Mouse (Mus musculus): Measurements from ENCODE around the gene Dtx4.
A peak's percentile ranks its signal among the peaks of the same experiment; 100 is the strongest.

Gene Dtx4

DNA sequence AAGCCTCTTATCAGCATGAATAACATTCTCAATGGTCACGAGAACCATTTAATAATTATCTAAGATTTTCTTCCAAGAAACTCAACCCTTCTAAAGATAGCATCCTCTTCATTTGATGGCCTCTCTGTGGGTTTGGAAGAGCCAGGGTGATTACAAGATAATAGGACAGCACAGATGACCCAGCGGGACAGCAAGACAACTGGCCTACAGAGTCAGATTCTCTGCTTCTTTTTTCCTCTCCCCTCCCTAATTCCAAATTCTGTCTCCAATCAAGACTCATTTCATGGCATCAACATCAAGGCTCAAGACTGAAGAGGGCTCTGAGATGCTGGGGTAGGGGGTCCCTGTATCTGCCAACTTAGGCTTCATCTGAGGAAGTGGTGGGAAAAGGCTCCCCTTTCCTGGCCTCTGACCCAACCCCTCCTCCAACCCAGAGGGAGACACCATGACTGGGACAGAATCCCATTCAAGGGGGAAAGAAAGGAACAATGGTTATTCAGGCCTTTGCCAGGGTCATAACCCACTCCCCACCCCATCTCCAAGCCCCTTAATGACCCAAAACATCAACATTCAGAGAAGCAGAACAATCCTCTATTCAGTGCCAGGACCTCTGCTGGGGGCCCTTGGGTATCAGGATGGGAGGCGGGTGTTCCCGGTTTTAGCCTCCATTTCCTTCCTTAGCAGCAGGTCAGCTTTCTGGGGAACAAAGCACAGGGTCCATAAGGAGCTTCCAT is 7.6 kb downstream of the Dtx4 start:
- DNase-seq = no peak

- DNase-seq = no peak
Measured at GRCm38 (mm10) chr19:12491636-12492035, 9.6 kb downstream of the Dtx4 start.

- DNase-seq = no peak
Measured at GRCm38 (mm10) chr19:12489675-12490570, 11.3 kb downstream of the Dtx4 start.

DNA sequence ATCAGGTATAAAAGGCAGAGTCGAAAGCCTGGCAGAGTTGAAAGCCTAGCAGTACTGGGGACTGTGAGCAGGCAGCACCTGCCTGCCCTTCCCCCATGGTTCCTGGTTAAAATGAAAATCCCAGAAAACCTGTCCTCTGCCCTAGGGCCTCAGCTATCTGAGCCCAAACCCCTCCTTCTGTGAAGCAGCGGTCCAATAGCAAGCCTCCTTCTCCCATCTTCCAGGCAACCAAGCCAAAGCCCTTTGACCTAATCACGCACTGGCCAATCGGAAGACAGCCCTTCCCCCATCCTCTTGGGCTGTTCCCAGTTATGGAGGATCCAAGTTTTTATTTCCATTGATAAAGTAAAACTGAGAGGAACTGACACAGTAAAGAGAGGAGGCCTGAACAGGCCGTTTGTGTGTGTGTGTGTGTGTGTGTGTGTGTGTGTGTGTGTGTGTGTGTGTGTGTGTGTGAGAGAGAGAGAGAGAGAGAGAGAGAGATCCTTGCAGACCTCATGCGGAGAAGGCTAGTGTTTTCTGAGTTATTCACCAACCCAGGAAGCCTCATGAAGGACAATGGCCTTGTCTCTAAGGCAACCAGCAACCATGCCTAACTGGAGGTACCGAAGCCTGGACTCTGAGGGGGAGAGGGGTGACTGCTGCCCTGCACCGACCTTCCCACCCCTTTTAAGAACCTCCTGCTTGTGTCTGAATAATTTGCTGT is 12.1 kb downstream of the Dtx4 start:
- no peak for DNase-seq

DNA sequence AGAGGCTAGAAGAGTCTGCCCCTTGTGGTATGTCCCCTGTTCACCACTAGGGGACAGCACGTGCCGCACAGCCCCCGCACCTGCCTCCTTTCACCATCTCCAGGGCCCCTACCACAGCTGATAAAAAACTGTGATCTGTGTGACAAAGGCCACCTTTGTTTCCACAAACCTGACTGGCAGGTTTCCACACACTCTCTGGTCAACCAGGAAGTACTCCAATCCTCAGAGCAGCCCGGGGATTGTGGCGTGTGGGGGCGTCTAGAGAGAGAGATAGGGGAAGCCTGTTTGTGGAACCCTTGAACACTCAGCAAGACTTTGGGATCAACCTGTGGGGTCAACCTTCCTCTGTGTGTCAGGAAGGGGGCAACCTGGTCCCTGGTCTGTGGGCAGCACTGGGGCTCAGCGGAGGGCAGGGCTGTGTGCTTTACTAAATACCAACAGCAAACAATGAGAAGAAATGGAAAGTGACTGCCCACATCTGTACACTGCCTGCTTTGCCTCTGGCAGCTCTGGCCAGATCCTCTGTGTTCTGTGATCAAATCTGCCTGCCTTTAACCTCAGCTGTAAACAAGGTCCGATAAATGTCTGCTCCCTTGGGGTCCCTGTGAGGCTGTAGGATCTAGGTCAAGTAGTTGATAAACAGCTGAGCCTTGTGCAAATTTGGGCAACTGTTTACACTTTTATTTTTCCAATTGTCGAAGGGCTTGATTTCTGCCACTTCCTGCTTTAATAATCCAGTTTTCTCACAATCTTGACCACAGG is 12.9 kb downstream of the Dtx4 start:
- DNase-seq = peak; percentile 51

DNA sequence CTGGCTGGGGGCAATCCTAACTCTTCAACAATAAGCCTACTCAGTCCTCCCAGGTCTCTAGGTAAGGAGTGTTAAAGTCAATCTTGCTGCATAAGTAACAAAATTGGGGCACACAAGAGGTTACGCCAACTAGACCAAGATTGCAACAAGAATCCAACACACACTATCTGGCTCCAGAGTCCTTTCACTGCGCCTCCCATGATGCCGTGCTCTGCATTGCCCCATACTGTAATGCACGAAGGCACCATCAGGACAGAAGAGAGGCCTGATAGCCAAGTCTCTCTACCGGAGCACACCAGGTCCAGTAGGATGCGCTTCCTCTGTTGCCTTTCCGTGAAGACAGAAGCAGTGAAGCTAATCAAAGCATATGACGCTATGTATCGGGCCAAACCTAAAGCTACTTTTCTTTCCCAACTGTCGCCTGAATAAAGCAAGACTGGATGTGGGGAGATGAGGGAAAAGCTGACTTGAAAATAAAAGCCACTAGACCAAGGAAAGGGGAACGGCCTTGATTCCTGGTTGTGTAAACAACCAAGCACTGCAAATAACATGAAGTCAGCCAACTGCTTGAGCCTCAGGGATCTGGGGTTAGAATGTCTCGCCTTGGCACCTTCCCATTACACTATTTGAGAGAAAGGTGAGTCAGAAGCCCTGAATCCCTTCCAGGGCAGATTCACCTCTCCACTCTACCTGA is 13.6 kb downstream of the Dtx4 start:
- no peak for DNase-seq

GRCm38 (mm10) chr19:12486875-12487274 is 14.4 kb downstream of the Dtx4 start:
- DNase-seq = no peak

DNA sequence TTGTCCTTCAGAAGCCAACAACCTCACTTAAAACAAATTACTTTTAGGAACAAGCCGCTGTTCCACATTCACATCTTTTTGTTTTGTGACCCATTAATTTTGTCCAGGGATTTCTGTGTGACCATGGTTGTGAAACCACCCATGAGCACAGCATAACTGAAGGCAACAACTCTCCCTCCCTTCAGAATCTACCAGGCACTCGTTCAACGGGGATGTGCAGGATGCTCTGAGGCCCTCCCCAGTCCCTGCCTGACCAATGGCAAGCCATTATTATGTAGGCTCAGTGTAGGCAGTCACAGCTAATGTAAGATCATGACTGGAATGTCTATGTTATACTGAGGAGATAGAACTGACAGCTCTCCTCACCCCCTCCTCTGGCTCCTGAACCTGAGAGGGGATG is 15.6 kb downstream of the Dtx4 start:
- no peak for DNase-seq

DNA sequence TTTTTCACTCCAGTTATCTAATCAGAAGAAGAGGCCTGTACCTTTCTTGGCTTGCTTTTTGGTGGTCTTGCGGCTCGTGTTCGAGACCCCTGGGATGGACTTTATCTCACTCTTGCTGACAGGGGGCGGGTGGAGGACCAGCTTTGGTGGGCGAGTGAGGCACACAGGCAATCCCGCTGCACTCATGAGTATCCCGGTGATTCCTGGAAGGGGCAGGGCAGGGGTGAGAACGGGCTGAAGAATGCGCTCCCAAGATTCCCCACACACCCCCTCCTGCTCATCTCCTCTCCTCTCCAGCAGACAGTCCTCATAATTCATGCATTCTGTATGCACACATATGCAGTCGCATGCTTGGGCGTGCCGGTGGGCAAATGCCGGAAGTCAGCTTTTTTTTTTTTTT is 16.0 kb downstream of the Dtx4 start:
- no peak for DNase-seq

DNA sequence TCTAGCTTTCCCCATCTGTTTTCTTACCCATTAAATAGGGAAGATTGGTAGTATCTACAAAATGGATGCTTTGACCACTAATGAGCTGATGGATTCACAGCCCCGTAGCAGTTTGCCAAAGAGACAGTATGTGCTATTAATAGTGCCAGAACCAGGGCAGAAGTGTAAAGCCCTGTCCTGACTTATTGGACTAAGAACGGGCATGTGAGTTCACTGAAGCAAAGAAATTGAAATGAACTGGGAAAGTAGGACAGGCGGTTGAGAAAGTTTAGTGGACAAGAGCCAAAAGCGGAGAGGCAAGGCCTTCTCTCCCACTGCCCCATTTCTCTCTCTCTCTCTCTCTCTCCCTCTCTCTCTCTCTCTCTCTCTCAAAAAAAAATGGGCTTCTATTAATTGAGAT is 17.0 kb downstream of the Dtx4 start:
- DNase-seq = no peak

- no peak for DNase-seq
Measured at GRCm38 (mm10) chr19:12483782-12484181, 17.5 kb downstream of the Dtx4 start.

- DNase-seq = no peak
Measured at GRCm38 (mm10) chr19:12478369-12478768, 22.9 kb downstream of the Dtx4 start.

DNA sequence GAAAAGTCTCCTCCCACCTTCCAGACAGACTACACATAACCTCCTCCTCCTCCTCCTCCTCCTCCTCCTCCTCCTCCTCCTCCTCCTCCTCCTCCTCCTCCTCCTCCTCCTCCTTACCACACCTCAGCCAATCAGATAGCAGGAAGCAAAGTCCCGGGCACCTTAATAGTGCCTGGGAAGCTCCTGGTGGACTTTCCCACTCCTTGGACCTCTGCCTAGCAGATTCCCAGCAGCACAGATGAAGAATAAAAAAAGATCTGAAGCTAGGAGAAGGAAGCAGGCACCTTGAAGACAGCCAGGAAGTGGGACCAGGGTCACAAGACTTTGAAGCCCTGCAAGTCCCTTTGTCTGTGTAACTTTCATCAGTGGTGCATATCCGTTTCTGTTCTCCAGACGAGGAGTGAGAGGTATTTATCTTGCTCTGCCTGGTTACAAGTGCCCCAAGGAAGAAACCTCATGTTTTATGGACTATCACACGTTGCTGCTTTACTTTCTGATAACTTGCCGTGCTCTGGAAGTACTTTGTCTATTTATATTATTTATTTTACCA is 24.5 kb downstream of the Dtx4 start:
- peak; percentile 49 for DNase-seq

GRCm38 (mm10) chr19:12475380-12476250 is 25.6 kb downstream of the Dtx4 start:
- peak; percentile 26 for DNase-seq

- no peak for DNase-seq
Measured at GRCm38 (mm10) chr19:12473951-12474350, 27.3 kb downstream of the Dtx4 start.

DNA sequence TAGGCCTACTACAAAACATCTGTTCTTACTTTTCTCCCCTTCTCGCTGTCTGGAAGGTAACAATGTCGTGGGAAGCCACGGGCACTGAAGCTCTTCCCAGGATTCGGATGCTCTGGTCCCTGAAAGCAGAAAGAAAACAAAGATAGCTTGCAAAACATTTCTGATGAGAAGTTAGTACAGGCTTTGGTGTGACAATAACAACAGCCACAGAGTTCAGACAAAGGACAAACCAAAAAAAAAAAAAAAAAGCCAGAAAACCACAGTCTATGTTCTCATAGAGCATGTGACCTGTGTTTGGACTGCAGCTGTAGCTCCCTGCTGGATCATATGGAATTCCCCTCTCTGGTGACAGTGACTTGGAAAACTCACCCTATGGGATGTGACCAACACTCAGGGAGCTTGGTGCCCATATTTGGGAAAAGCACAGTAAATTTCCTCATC is 28.0 kb downstream of the Dtx4 start:
- DNase-seq = no peak

- DNase-seq = no peak
Measured at GRCm38 (mm10) chr19:12472381-12472976, 28.8 kb downstream of the Dtx4 start.

DNA sequence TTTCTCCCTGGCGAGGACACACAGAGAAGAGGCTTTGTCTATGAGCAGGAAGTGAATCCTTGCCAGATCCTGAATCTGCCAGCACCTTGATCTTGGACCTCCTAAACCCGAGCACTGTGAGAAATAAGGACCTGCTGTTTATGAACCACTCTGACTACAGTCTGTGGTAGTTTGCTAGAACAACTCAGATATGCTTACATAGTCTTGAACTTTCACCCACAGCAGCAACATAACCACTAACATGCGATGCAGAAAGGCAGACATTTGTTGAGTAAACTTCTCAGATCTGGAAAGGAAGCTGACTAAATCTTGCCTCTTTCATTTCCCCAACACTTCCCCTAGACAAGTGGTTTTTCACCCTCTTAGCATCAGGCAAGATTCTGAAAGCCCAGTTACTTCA is 29.4 kb downstream of the Dtx4 start:
- DNase-seq = no peak

GRCm38 (mm10) chr19:12467436-12467835 is 33.8 kb downstream of the Dtx4 start:
- DNase-seq = peak; percentile 38

DNA sequence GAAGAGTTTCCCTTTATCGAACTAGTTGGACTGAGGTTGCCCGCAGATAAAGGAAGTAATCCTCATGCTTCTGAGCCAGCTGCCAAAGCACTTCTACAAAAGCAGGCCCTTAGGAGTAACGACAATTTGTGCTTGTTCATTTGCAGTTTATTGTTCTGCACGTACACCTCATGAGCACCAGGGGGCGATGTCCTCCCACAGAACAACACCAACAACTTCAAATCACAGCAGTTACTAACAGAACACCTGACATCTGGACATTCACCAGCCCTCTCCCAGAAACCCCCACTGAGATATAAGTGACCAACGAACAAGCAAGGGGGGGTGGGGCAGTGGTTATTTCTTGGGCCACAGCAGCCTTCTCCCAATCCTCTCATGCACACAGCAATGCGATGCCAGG is 35.0 kb downstream of the Dtx4 start:
- peak; percentile 62 for DNase-seq

Data from thymus, postnatal 25 days (tissue).